25 mouse cellular contexts compared by ENCODE assay signal in genomic region chrX:153940089-153940488, GRCm38 (mm10).
A peak's percentile ranks its signal among the peaks of the same experiment; 100 is the strongest.
DNase-seq lines count a peak whose midpoint lies in the region; ATAC-seq and TF ChIP-seq lines count a peak whose summit lies in the region.
"Had no signal": no experiment of that assay in that cellular context is flagged by ENCODE, and none has a peak within 500 bp of the region (broad histone marks: within the 10 kb centered on the region; RNA-seq: fewer than 3 reads in every experiment).

No protein-coding gene starts in this region.

- no peak overlapping the region for H3K27ac ChIP-seq in liver, embryonic 11.5 days (ENCODE audit: low read depth, low read length)
- H3K27ac ChIP-seq in intestine, postnatal 0 days (ENCODE audit: low read depth, low read length): no peak overlapping the region
- no peak overlapping the region for H3K27ac ChIP-seq in embryonic facial prominence, embryonic 10.5 days (replicated peaks)
- H3K27ac ChIP-seq: embryonic facial prominence, embryonic 12.5 days; embryonic facial prominence, embryonic 15.5 days; gastrocnemius, adult 2 months; heart, embryonic 15.5 days; hindbrain, embryonic 12.5 days had no signal

- DNase-seq in gastrocnemius, postnatal 14 days: peak; percentile 1
- DNase-seq in gastrocnemius, postnatal 10 days: no peak
- DNase-seq in liver, embryonic 11.5 days (ENCODE audit: low spot score): peak; percentile 6
- no peak for DNase-seq in liver
- peak; percentile 1 for DNase-seq in ovary, postnatal 36 days (ENCODE audit: low spot score)
- DNase-seq in ovary, postnatal 14 days (ENCODE audit: low spot score): no peak
- no peak for DNase-seq in embryonic facial prominence, embryonic 10.5 days (ENCODE audit: low spot score)
- DNase-seq: adrenal gland, postnatal 10 days; adrenal gland, postnatal 36 days; cerebellum, adult 18-20 months; cerebellum, adult 9-10 months; cerebellum, postnatal 14 days; forebrain, postnatal 0 days; gastrocnemius, adult 2 months; gastrocnemius, postnatal 36 days; heart, postnatal 10 days had no signal

- ATAC-seq in liver, embryonic 11.5 days (replicated peaks; ENCODE audit: low FRiP score): no peak
- ATAC-seq in intestine, postnatal 0 days: peak; percentile 86
- ATAC-seq: activated CD4-positive, CD25-positive, alpha-beta regulatory T cell, adult 4 months; forebrain, embryonic 14.5 days; forebrain, postnatal 0 days; hindbrain, embryonic 16.5 days had no signal

- TF ChIP-seq CTCF in intestine, postnatal 0 days (IDR thresholded peaks at IDR 0.05; ENCODE audit: low read depth): no peak

- no peaks in the 10 kb centered on the region; the same call in 1 of the 2 replicates for H3K9me3 ChIP-seq in liver, embryonic 11.5 days (ENCODE audit: control insufficient read depth, low read length)
- no peaks in the 10 kb centered on the region for H3K9me3 ChIP-seq in intestine, postnatal 0 days (ENCODE audit: control insufficient read depth)
- 0 out of 2 replicates have a peak, but pooled peaks cover 5% of the 10 kb centered on the region for H3K9me3 ChIP-seq in embryonic facial prominence, embryonic 10.5 days
- H3K9me3 ChIP-seq: embryonic facial prominence, embryonic 12.5 days; embryonic facial prominence, embryonic 15.5 days; heart, embryonic 12.5 days; heart, embryonic 15.5 days; hindbrain, embryonic 12.5 days had no signal

- H3K4me1 ChIP-seq in liver, embryonic 11.5 days (replicated peaks; ENCODE audit: control insufficient read depth, insufficient read depth, low read length): no peaks in the 10 kb centered on the region
- no peaks in the 10 kb centered on the region for H3K4me1 ChIP-seq in intestine, postnatal 0 days (replicated peaks; ENCODE audit: control insufficient read depth, insufficient read depth, low read length)
- no peaks in the 10 kb centered on the region for H3K4me1 ChIP-seq in embryonic facial prominence, embryonic 10.5 days
- H3K4me1 ChIP-seq: embryonic facial prominence, embryonic 12.5 days; embryonic facial prominence, embryonic 15.5 days; heart, embryonic 12.5 days; heart, embryonic 15.5 days; hindbrain, embryonic 12.5 days had no signal

- H3K36me3 ChIP-seq in liver, embryonic 11.5 days (ENCODE audit: control insufficient read depth, insufficient read depth, low read length): no peaks in the 10 kb centered on the region
- no peaks in the 10 kb centered on the region for H3K36me3 ChIP-seq in intestine, postnatal 0 days (ENCODE audit: control insufficient read depth, insufficient read depth)
- no peaks in the 10 kb centered on the region for H3K36me3 ChIP-seq in embryonic facial prominence, embryonic 10.5 days (replicated peaks)
- H3K36me3 ChIP-seq: embryonic facial prominence, embryonic 12.5 days; embryonic facial prominence, embryonic 15.5 days; heart, embryonic 12.5 days; heart, embryonic 15.5 days; hindbrain, embryonic 12.5 days had no signal

- intact Hi-C loops in gastrocnemius, postnatal 14 days (cut with DNase I; ENCODE audit: low total_unique reads): no loop called here

- 83% methylated on average over 7 of the region's 7 CpGs for WGBS in liver, embryonic 11.5 days
- 73% methylated on average over 7 of the region's 7 CpGs for WGBS in intestine, postnatal 0 days
- WGBS in embryonic facial prominence, embryonic 10.5 days: 87% methylated on average over 7 of the region's 7 CpGs

- no peak overlapping the region for H3K4me2 ChIP-seq in liver, embryonic 11.5 days
- no peak overlapping the region for H3K4me2 ChIP-seq in intestine, postnatal 0 days (replicated peaks; ENCODE audit: low read depth)
- H3K4me2 ChIP-seq: embryonic facial prominence, embryonic 12.5 days; embryonic facial prominence, embryonic 15.5 days; heart, embryonic 12.5 days; heart, embryonic 15.5 days; hindbrain, embryonic 12.5 days had no signal

- H3K27me3 ChIP-seq in liver, embryonic 11.5 days (replicated peaks; ENCODE audit: control insufficient read depth, insufficient read depth, low read length): no peaks in the 10 kb centered on the region
- H3K27me3 ChIP-seq in intestine, postnatal 0 days (replicated peaks; ENCODE audit: control insufficient read depth, insufficient read depth, low read length): no peaks in the 10 kb centered on the region
- H3K27me3 ChIP-seq in embryonic facial prominence, embryonic 10.5 days (replicated peaks; ENCODE audit: low read depth, poor library complexity, severe bottlenecking): no peaks in the 10 kb centered on the region
- H3K27me3 ChIP-seq: embryonic facial prominence, embryonic 12.5 days; embryonic facial prominence, embryonic 15.5 days; heart, embryonic 12.5 days; heart, embryonic 15.5 days; hindbrain, embryonic 12.5 days had no signal

- no peak overlapping the region for H3K9ac ChIP-seq in liver, embryonic 11.5 days (ENCODE audit: low read depth, low read length)
- H3K9ac ChIP-seq in intestine, postnatal 0 days (ENCODE audit: low read depth, low read length): no peak overlapping the region
- H3K9ac ChIP-seq: embryonic facial prominence, embryonic 12.5 days; embryonic facial prominence, embryonic 15.5 days; forebrain, postnatal 0 days; heart, embryonic 12.5 days; heart, embryonic 15.5 days; hindbrain, embryonic 12.5 days had no signal

- no peak overlapping the region for H3K4me3 ChIP-seq in liver, embryonic 11.5 days (ENCODE audit: low read depth, low read length)
- H3K4me3 ChIP-seq in intestine, postnatal 0 days (ENCODE audit: low read depth, low read length): no peak overlapping the region
- no peak overlapping the region for H3K4me3 ChIP-seq in embryonic facial prominence, embryonic 10.5 days
- H3K4me3 ChIP-seq: embryonic facial prominence, embryonic 12.5 days; embryonic facial prominence, embryonic 15.5 days; gastrocnemius, adult 2 months; heart, embryonic 12.5 days; heart, embryonic 15.5 days; hindbrain, embryonic 12.5 days had no signal

Comparison
In these comparisons a context has a peak if more than half of its experiments do, and no peak if none do; other contexts are left out.
1. DNase-seq: peak in gastrocnemius, postnatal 14 days (single experiment), liver, embryonic 11.5 days (single experiment) and ovary, postnatal 36 days (single experiment); none in gastrocnemius, postnatal 10 days (single experiment), liver (single experiment), ovary, postnatal 14 days (single experiment) and embryonic facial prominence, embryonic 10.5 days (single experiment).